Mouse (Mus musculus) liver, adult (tissue): ENCODE data around the gene Ppp4c.

Source experiments
- GATA4 ChIP-seq: IDR thresholded peaks from 2 replicates; pipeline ENCODE4 v1.6.1; 2014; ENCODE audit warnings: mild to moderate bottlenecking, low read length; ENCODE audit not compliant: insufficient replicate concordance

The Ppp4c gene

GRCm38 (mm10) chr7:126808703-126809455 is 16.6 kb upstream of the Ppp4c start:
- peak; percentile 5; the same call in 1 of the 2 replicates for TF ChIP-seq GATA4

GRCm38 (mm10) chr7:126807405-126807804 is 15.1 kb upstream of the Ppp4c start:
- no peak for TF ChIP-seq GATA4

GRCm38 (mm10) chr7:126806956-126807355 is 14.7 kb upstream of the Ppp4c start:
- no peak for TF ChIP-seq GATA4

- no peak for TF ChIP-seq GATA4
These were observed 11.5 kb upstream of the Ppp4c start for GRCm38 (mm10) chr7:126803751-126804150.

DNA sequence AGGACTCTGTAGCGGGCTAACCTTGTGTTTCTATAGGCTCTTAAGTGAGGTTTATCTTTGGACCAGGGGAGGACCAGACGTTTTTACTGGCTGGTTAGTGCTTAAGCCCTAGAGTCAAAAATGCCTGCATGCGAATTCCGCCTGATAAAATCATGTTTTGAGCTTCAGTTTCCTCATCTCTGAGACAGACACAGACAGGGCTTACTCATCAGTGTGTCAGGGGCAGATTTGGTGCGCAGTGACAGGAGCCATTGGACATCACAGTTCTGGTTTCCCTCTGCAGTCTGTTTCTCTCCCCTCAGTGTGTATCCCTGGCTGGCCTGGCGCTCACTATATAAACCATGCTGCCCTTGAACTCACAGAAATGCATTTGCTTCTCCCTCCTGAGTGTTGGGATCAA is 10.9 kb upstream of the Ppp4c start:
- no peak for TF ChIP-seq GATA4

DNA sequence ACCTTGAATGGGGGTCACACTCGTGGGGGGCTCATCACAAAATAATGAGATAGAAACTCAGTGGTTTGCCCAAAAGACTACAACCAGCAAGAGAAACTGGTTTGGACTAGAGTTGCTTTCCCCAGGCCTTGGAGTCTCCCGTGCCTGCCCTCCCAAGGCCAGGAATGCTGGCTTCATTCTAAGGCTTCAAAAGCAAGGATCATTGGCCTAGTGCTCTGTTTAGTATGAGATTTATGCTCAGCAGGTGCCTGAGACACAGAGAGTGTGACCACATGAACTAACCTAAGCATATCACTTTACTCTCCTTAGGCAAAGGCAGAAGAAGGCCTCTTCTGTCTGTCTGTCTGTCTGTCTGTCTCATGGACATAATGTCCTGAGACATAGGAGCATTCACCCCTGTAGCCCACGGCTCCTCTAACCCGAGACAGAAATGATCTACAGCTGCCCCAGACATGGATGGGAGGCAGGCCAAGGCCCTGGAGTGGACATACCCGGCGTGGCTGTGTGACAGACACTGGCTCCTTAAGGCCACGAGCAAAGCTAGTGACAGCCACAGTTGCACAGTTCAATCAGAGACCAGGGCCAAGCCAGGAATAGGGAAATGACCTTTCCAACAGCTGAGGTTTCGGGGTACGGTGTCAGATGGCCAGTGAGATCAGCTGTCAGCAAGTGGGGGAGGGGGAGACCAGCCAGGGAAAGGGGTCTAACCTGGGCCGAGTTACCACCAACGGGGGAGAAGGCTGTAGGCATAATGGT is 10.0 kb upstream of the Ppp4c start:
- no peak for TF ChIP-seq GATA4

DNA sequence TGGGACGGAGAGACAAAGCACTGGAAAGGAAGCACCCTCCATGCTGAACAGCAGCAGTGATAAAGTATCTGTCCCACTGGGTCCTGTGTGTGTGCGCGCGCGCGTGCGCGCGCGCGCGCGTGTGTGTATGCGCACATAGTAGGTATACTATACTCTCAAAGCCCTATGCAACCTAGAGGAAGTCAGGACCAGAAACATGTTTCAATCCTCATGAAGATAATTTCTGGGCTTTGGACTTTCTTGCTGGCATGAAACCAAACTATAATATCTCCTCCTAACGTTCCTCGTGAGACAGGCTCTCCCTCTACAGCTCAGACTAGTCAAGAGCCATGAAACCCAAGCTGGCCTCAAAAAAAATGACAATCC is 8.7 kb upstream of the Ppp4c start:
- no peak for TF ChIP-seq GATA4

DNA sequence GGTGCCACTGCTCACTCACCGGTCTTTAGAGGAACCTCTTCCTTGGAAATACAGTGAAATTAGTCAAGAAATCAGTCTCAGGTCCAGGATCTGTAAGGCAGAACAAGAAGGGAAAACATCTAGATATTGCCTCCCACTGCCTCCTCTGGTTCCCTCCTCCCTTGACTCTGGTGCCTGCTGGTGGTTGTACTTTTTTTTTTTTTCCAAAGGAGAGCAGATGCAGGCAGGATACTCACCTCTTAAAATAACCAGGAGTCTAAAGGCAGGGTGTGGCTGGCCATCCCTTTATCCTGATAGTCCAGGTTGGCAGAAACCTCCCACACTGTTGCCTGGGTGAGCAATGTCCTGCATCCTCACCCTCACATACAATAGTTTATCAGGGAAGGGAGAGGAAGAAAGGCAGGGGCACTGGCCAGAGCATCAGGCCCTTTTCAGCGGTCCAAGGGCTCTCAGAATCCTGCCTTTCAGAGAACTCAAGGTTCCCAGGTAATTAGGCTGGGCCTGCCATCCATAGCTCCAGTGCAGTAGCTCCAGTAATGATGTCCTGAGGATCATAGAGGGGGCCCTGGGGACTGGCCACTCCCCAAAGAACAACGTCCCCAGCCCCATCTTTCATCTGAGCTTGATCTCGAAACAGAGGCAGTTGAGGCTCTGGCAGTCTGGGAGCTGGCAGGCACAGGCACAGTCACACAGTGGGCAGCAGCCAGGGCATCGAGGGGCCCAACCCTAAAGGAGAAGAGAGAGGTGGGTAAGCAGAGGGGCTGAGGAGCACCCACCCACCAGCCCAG is 8.2 kb upstream of the Ppp4c start:
- no peak for TF ChIP-seq GATA4

DNA sequence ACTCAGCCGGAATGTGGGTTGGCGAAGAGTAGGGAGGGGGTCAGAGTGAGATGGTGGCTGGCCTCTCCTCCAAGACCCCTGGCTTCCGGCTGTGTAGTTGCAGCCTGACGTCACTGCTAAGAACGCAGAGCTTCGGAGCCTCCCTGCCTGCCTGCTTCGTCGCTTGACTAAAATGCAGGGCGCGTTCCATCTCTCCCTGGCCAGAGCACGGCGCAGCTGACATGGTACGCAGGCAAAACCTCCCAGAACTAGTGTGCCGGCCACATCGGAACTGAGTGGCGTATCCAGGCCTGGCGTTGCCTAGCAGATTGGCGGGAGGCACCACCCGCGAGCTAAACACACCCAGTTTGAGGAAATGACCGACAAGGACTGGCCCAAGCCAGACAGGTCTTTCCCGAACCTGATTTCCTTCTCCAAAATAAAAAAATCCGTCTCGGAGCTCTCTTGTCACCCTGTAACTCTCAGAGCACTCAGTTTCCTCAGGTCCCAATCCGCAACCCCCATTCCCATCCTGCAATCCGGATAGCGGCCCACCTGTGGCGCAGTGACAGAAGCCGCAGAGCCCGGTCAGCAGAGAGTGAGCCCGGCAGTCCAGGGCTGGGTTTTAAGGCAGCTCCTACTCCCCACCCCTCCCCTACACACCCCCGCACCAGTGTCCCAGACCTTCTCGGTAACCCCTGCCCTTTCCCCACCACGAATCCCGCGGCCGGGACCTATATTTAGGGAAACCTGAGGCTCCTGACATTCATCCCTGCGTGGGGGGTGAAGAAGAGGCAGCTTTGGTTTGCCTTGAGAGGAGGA is 7.4 kb upstream of the Ppp4c start:
- no peak for TF ChIP-seq GATA4

GRCm38 (mm10) chr7:126799050-126799467 is 6.8 kb upstream of the Ppp4c start:
- no peak for TF ChIP-seq GATA4

DNA sequence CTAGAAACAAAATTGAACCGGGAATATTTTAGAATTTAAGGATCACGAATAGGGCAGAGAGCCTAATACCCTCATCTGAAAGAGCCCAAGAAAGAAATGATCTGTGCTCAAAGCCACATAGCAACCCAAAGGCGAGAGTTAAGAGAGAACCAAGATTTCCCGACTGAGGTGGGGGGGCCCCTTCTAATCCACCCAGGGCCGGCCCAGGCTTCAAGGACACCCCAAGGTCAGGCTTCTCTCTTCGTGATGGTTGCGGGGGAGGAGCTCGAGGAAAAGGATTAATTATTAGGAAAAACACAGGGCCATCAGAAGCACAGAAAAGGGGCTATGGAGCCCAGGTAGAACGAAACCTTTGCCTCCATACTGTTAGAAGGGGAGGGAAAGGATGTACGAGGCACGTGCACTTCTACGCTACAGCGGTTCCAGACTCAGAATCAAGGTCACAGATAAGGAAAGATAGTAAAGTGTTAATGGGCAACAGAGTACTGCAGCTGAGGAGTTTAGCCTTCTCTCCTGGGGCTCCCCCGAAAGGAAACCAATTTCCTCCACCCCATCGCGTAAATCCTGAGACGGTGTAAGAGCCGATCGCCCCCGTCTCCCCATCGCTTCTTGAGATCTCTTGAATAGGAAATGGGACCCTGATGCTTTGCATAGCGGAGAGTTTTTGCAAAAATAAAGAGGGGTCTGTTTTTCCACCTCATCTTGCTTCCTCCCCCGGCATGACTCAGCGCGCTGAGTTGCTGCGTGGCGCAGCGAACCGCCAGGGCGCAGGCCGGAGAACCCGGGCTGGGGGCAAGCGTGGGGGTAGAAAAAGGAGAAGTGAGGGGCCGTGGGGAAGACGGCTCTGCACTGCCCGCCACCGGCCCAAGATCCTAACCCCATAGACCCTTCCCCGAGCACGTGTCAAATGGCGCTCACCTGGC is 6.1 kb upstream of the Ppp4c start:
- no peak for TF ChIP-seq GATA4

DNA sequence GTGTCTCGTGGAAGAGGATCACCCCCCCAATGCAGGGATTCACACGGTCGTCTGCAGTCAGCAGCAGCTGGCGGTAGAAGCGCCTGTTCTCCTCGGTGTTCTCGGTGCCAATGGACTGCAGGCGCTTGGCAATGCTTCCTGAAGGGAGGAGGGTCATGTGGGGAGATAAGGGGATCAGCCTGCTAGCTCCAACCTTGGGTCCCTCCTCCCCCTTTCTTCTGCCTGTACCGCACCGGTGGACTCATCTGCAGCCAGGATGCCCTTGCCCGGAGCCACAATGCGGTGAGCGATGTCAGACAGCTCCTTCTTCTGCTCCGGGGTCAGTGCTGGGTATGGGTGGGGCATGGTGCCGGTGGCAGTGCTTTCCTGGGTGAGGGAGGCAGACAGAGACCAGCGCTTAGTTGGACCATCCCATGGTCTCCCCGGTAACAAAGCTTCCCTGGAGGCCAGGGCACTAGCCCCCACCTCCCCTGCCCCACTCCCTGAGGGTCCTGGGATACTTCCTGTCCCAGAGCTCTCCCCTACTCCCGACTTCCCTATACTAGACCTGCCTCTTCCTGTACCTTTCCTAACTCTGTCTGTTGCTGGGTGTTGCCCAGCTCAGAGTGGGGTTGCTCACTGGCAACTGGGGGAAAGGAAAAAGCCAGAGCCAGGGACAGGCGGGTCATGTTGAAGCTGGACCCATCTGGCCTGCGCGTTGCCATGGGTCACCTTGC is 5.3 kb upstream of the Ppp4c start, which contains the start of gene Fam57b:
TSS of gene Fam57b (plus strand) at position 258 of the 716 bp plus-strand sequence.
- no peak for TF ChIP-seq GATA4

DNA sequence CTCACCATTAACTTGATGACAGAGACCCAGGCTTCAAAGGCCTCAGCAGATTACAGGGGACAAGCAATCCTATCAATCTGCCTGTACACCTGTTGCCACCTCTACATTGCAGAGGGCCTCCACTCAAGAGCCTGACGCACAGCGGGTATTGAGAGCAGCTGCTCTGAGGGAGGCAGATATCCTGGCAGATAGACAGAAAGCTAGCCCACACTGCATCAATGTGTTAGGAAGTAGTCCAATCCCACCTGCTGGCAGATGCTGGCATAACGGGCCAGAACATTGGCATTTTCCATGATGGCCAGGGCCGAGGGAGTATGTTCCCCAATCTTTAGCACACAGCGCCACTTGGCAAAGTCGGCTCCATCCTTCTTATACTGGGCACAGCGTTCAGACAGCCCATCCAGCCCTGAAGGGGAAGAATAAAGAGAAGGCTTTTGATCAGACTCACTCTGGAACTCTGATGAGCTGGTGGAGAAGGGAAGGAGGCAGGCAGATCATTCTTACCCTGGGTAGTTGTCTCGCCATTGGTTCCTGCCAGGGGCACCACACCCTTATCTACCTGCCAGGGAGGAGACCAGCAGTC is 4.1 kb upstream of the Ppp4c start:
- TF ChIP-seq GATA4: no peak
